Mouse (Mus musculus): ENCODE measurements around the gene Dusp22. TPM values are rescaled to one million over a fixed set of nuclear protein-coding genes. Genes with fewer than 3 reads are reported as not detected.

Dusp22 gene
- polyA plus RNA-seq, 1 experiment from 2014 or later, result 22.5 TPM

DNA sequence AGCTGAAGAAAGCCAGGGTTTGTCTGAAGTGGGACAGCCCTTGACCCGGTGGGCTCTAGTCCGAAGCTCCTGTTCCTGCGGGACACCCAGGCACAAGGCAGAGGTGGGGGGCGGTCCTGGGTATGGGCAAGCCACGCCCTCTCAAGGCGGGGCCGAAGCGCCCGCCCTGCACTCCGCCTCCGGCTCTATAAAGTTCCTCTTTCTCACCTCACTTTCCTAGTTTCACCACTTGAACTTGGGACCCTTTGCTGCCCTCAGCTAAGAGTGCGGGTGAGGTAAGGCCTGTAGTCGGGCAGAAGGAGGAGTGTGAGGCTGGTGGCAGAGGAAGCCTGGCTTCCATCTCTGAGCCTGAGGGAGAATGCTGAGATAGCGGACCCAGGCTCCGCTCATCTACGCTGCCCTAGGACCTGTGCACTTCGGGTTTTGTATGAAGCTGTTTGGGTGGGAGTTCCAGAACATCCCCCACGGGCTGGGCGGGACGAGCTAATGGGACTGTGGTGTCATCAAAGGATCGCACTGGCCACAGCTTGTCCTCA, 89.3 kb downstream of the Dusp22 start, which contains the start of gene Irf4:
Gene Irf4 (plus strand): TSS at position 206 of the 536 bp plus-strand sequence.
- ATAC-seq (ENCODE audit: low FRiP score, low TSS enrichment), result peak; percentile 87
- peak within 1 kb of the TSS; percentile 57 for H3K4me2 ChIP-seq (replicated peaks; ENCODE audit: low read depth, low read length)
- WGBS, result under 1% methylated on average over 21 of the region's 21 CpGs
- no peak within 1 kb of the TSS for H3K27ac ChIP-seq (ENCODE audit: low read depth, low read length)
- 0 out of 2 replicates have a peak, but pooled peaks cover 9% of the 10 kb centered on the region for H3K4me1 ChIP-seq (ENCODE audit: control insufficient read depth, insufficient read depth, low read length)
- H3K9me3 ChIP-seq (ENCODE audit: control insufficient read depth, low read length), result no peaks in the 10 kb centered on the region
- no peak within 1 kb of the TSS for H3K9ac ChIP-seq (ENCODE audit: low read depth, low read length)
- H3K4me3 ChIP-seq (ENCODE audit: low read length), result peak within 1 kb of the TSS; percentile 39
- H3K36me3 ChIP-seq (ENCODE audit: control insufficient read depth, insufficient read depth, low read length), result no peaks in the 10 kb centered on the region
- H3K27me3 ChIP-seq (ENCODE audit: control insufficient read depth, insufficient read depth, low read length), result peaks cover 64% of the 10 kb centered on the region

DNA sequence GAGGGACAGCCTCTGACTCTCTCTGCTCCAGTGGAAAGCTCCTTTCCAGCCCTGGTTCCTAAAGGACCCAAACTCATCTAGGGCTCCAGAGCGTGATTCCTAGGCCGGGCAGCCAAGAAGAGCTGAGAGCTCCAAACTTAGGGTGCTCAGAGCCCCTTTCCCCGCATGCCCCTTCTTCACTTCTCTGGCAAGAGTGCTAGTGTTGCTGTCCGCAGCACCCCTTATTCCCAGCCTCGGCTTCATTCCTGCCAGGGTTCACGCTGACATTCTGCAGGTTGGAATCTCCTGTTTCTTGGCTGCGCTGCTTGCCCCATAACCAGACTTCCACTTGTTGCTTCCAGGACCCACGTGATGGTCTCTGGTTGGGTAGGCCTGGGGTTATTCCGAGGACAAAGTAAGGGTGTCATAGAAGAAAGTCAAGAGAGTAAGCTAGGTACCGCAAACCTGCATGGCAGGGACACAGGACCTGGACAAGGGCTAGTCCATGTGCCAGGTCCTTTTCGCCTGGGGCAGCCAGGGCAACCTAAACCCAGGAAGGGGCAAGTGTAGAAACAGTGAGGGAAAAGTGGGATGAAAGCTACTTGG, 89.8 kb downstream of the Dusp22 start:
- Histone ChIP-seq H3K4me2 (replicated peaks; ENCODE audit: low read depth, low read length) (peak overlapping the region; percentile 57), H3K36me3 (ENCODE audit: control insufficient read depth, insufficient read depth, low read length) (no peaks in the 10 kb centered on the region), H3K9ac (ENCODE audit: low read depth, low read length) (no peak overlapping the region), H3K9me3 (ENCODE audit: control insufficient read depth, low read length) (no peaks in the 10 kb centered on the region), H3K4me1 (ENCODE audit: control insufficient read depth, insufficient read depth, low read length) (0 out of 2 replicates have a peak, but pooled peaks cover 9% of the 10 kb centered on the region), H3K27me3 (ENCODE audit: control insufficient read depth, insufficient read depth, low read length) (peaks cover 62% of the 10 kb centered on the region), H3K27ac (ENCODE audit: low read depth, low read length) (no peak overlapping the region), H3K4me3 (ENCODE audit: low read length) (peak overlapping the region; percentile 39)
- WGBS, result 4% methylated on average over 11 of the region's 11 CpGs
- ATAC-seq (ENCODE audit: low FRiP score, low TSS enrichment), result peak; percentile 32; the same call in 1 of the 2 replicates

DNA sequence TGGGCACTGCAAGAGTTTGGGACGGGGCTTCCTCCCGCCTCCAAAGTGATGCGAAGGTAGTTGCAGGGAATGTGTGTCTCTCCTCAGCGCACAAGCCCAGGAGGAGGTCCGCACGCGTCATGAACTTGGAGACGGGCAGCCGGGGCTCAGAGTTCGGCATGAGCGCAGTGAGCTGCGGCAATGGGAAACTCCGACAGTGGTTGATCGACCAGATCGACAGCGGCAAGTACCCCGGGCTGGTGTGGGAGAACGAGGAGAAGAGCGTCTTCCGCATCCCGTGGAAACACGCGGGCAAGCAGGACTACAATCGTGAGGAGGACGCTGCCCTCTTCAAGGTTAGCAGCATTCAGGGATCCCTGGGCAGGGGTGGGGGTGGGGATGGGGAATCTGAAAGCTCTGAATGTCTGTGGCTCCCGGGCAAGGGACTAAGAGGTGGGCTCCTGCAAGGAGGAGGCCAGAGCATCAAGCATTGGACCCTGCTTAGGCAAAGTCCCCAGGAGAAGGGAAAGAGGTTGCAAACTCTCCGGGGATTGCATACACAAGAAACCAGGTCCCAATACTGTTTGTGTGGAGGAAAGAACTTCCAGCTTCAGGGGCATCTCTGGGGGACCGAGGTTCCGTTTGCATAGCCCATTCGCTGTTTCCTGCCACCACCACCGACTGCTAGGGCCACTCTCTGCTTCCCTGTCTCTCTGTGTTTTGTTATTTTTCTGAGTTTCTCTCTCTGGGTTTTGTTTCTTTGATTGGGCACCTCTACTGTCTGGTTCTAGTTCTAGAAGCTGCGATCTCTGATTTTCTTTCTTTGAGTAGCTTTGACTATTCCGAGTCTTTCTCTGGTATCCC, 90.9 kb downstream of the Dusp22 start:
- H3K4me2 ChIP-seq (replicated peaks; ENCODE audit: low read depth, low read length), result peak overlapping the region; percentile 57
- 0 out of 2 replicates have a peak, but pooled peaks cover 9% of the 10 kb centered on the region for H3K4me1 ChIP-seq (ENCODE audit: control insufficient read depth, insufficient read depth, low read length)
- peak; percentile 58; the same call in 1 of the 2 replicates for ATAC-seq (ENCODE audit: low FRiP score, low TSS enrichment)
- peaks cover 58% of the 10 kb centered on the region for H3K27me3 ChIP-seq (ENCODE audit: control insufficient read depth, insufficient read depth, low read length)
- 3% methylated on average over 30 of the region's 33 CpGs for WGBS
- H3K9ac ChIP-seq (ENCODE audit: low read depth, low read length), result no peak overlapping the region
- no peaks in the 10 kb centered on the region for H3K9me3 ChIP-seq (ENCODE audit: control insufficient read depth, low read length)
- peak overlapping the region; percentile 39 for H3K4me3 ChIP-seq (ENCODE audit: low read length)
- no peak overlapping the region for H3K27ac ChIP-seq (ENCODE audit: low read depth, low read length)
- H3K36me3 ChIP-seq (ENCODE audit: control insufficient read depth, insufficient read depth, low read length), result no peaks in the 10 kb centered on the region

DNA sequence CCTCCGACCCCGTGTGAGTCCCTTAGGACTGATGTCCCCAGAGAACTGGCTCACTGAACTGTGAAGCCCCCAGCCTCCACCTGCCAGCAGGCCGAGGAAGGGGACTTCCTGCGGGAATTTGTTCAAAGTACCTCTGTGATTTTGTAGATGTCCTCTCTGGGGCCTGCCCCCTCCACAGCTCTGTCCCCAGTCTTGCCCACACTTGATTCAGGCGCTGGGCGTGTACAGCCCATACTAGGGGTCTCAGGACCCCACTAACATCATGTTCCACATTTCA, 91.4 kb downstream of the Dusp22 start:
- Histone ChIP-seq H3K9me3 (ENCODE audit: control insufficient read depth, low read length) (no peaks in the 10 kb centered on the region), H3K4me2 (replicated peaks; ENCODE audit: low read depth, low read length) (no peak overlapping the region; the same call in 1 of the 2 replicates), H3K36me3 (ENCODE audit: control insufficient read depth, insufficient read depth, low read length) (no peaks in the 10 kb centered on the region), H3K27me3 (ENCODE audit: control insufficient read depth, insufficient read depth, low read length) (peaks cover 58% of the 10 kb centered on the region), H3K4me1 (ENCODE audit: control insufficient read depth, insufficient read depth, low read length) (0 out of 2 replicates have a peak, but pooled peaks cover 9% of the 10 kb centered on the region), H3K4me3 (ENCODE audit: low read length) (no peak overlapping the region), H3K9ac (ENCODE audit: low read depth, low read length) (no peak overlapping the region), H3K27ac (ENCODE audit: low read depth, low read length) (no peak overlapping the region)
- 21% methylated on average over 6 of the region's 6 CpGs for WGBS
- no peak for ATAC-seq (ENCODE audit: low FRiP score, low TSS enrichment)

DNA sequence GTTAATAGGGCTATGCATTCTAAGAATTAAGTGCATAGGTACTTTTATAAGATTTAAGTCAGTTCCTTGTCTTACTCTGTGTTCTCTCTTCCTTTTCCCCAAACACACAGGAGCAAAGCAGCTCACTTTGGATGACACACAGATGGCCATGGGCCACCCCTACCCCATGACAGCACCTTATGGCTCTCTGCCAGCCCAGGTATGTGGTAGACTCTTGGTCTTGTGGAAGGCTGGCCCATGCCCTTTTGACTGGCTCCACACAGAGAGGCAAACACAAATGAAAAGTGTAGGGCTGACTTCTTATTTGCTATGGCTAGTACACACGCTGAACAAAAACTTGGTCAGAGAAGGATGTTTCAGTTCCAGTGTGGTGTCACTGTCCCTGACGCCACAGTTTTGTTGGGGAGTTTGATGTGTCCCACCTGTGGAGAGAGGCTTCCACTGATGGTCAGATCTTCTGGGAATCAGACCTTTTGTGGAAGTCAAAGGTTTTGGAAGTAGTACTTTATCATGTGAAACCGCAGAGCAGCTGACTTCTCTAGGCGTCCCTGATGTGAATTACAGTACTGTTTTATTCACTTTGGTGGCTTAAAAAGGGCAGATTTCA, 92.9 kb downstream of the Dusp22 start:
- H3K27ac ChIP-seq (ENCODE audit: low read depth, low read length), result no peak overlapping the region
- H3K27me3 ChIP-seq (ENCODE audit: control insufficient read depth, insufficient read depth, low read length), result peaks cover 45% of the 10 kb centered on the region
- H3K9me3 ChIP-seq (ENCODE audit: control insufficient read depth, low read length), result no peaks in the 10 kb centered on the region
- ATAC-seq (ENCODE audit: low FRiP score, low TSS enrichment), result no peak
- no peaks in the 10 kb centered on the region for H3K36me3 ChIP-seq (ENCODE audit: control insufficient read depth, insufficient read depth, low read length)
- H3K9ac ChIP-seq (ENCODE audit: low read depth, low read length), result no peak overlapping the region
- 0 out of 2 replicates have a peak, but pooled peaks cover 9% of the 10 kb centered on the region for H3K4me1 ChIP-seq (ENCODE audit: control insufficient read depth, insufficient read depth, low read length)
- H3K4me2 ChIP-seq (replicated peaks; ENCODE audit: low read depth, low read length), result no peak overlapping the region
- WGBS, result 70% methylated on average over 4 of the region's 4 CpGs
- H3K4me3 ChIP-seq (ENCODE audit: low read length), result no peak overlapping the region

DNA sequence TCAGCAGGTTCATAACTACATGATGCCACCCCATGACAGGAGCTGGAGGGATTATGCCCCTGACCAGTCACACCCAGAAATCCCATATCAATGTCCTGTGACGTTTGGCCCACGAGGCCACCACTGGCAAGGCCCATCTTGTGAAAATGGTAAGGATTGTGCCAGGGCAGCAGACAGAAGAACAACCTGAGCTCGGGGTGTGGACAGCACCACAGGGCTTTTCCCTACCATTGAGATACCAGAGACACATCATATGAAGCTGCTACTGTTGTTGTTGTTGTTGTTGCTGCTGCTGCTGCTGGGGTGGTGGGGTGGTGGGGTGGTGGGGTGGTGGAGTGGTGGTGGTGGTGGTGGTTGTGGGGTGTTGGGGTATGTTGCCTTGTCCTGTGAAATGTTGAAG, 93.6 kb downstream of the Dusp22 start:
- Histone ChIP-seq H3K36me3 (ENCODE audit: control insufficient read depth, insufficient read depth, low read length) (no peaks in the 10 kb centered on the region), H3K9ac (ENCODE audit: low read depth, low read length) (no peak overlapping the region), H3K4me1 (ENCODE audit: control insufficient read depth, insufficient read depth, low read length) (0 out of 2 replicates have a peak, but pooled peaks cover 9% of the 10 kb centered on the region), H3K4me3 (ENCODE audit: low read length) (no peak overlapping the region), H3K27ac (ENCODE audit: low read depth, low read length) (no peak overlapping the region), H3K27me3 (ENCODE audit: control insufficient read depth, insufficient read depth, low read length) (peaks cover 38% of the 10 kb centered on the region), H3K4me2 (replicated peaks; ENCODE audit: low read depth, low read length) (no peak overlapping the region), H3K9me3 (ENCODE audit: control insufficient read depth, low read length) (no peaks in the 10 kb centered on the region)
- 77% methylated on average over 3 of the region's 3 CpGs for WGBS
- no peak for ATAC-seq (ENCODE audit: low FRiP score, low TSS enrichment)

DNA sequence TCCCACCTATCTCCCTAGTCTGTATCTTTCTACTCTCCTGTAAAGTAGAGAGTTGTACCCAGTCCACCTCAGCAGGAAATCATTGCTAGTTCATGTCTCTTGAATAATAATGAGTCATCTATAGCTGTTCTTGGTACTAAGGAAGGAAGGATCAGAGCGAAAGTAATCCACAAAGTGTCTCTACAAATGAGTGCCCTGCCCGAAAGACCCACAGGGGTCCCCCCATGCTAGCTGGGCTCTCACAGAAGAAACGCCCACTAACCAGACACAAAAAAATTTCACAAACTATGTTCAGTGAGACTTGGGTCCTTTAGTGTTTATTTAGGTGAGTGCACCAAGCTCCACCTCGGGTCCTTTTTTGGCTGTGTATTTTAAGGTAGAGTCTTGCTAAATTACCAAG, 94.3 kb downstream of the Dusp22 start:
- WGBS, result 85% methylated on average over 4 of the region's 4 CpGs
- no peak for ATAC-seq (ENCODE audit: low FRiP score, low TSS enrichment)
- Histone ChIP-seq H3K9ac (ENCODE audit: low read depth, low read length) (no peak overlapping the region), H3K27me3 (ENCODE audit: control insufficient read depth, insufficient read depth, low read length) (peaks cover 31% of the 10 kb centered on the region), H3K4me1 (ENCODE audit: control insufficient read depth, insufficient read depth, low read length) (0 out of 2 replicates have a peak, but pooled peaks cover 9% of the 10 kb centered on the region), H3K36me3 (ENCODE audit: control insufficient read depth, insufficient read depth, low read length) (no peaks in the 10 kb centered on the region), H3K27ac (ENCODE audit: low read depth, low read length) (no peak overlapping the region), H3K9me3 (ENCODE audit: control insufficient read depth, low read length) (no peaks in the 10 kb centered on the region), H3K4me2 (replicated peaks; ENCODE audit: low read depth, low read length) (no peak overlapping the region), H3K4me3 (ENCODE audit: low read length) (no peak overlapping the region)

DNA sequence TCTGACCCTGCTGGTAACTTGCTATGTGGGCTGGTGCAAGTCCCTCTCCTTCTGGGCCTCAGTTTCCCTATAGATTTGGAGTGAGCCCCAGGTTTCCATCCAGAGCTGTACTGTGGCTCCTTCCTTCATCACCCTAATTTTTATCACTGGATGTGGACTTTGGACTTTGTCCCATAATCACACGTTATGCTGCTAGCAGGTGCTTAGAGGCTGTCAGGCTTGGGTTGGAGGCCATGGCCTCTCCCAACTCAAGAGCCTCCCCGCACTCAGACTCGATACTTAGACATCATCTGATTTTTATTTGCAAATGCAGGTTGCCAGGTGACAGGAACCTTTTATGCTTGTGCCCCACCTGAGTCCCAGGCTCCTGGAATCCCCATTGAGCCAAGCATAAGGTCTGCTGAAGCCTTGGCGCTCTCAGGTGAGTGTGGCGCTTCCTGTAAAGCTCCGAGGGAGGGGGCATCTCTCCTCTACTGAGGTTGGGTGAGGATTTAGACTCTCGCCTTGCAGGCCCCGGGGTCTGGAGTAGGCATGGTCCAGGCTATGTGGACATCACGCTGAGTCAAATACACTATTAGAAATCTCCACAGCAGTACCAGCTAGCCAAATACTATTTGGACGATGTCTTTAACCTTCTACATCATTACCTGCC, 95.2 kb downstream of the Dusp22 start:
- H3K4me3 ChIP-seq (ENCODE audit: low read length), result no peak overlapping the region
- 0 out of 2 replicates have a peak, but pooled peaks cover 3% of the 10 kb centered on the region for H3K4me1 ChIP-seq (ENCODE audit: control insufficient read depth, insufficient read depth, low read length)
- H3K27me3 ChIP-seq (ENCODE audit: control insufficient read depth, insufficient read depth, low read length), result peaks cover 23% of the 10 kb centered on the region
- no peak overlapping the region for H3K9ac ChIP-seq (ENCODE audit: low read depth, low read length)
- H3K36me3 ChIP-seq (ENCODE audit: control insufficient read depth, insufficient read depth, low read length), result no peaks in the 10 kb centered on the region
- ATAC-seq (ENCODE audit: low FRiP score, low TSS enrichment), result no peak
- no peak overlapping the region for H3K27ac ChIP-seq (ENCODE audit: low read depth, low read length)
- H3K4me2 ChIP-seq (replicated peaks; ENCODE audit: low read depth, low read length), result no peak overlapping the region
- no peaks in the 10 kb centered on the region for H3K9me3 ChIP-seq (ENCODE audit: control insufficient read depth, low read length)
- WGBS, result 84% methylated on average over 10 of the region's 10 CpGs

Measured in kidney, embryonic 14.5 days (tissue).